ENCODE assay signal across 27 mouse cellular contexts in the genomic region with DNA sequence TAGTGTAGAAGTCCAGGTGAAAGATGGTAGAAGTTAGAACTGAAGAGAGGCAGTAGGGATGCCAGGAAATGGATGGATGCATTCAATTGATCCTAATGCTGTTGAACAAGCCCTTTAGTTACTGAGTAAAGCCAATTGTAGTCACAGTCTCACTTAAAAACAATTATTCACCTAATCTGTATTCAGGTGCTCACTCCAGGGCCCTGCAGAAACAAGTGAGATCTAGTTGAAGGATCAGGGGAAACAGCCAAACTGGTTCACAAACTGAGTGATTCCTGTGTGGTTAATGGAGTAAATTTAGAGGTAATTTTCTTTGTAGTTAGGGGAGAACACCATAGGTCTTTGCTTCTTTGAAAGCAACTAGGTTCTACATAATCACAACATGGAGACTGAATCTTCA.
"Had no signal": no experiment of that assay in that cellular context is flagged by ENCODE, and none has a peak within 500 bp of the region (broad histone marks: within the 10 kb centered on the region; RNA-seq: fewer than 3 reads in every experiment).

No protein-coding gene starts in this region.

- H3K27ac ChIP-seq: gastrocnemius, adult 2 months; heart, embryonic 10.5 days; hindbrain, embryonic 10.5 days; hindbrain, embryonic 13.5 days; hindbrain, embryonic 15.5 days; intestine, embryonic 15.5 days; kidney, postnatal 0 days; layer of hippocampus, adult 2 months; left cerebral cortex, adult 2 months; limb, embryonic 10.5 days; limb, embryonic 12.5 days; liver, embryonic 13.5 days; liver, embryonic 15.5 days had no signal

- H3K36me3 ChIP-seq: heart, embryonic 10.5 days; heart, embryonic 12.5 days; hindbrain, embryonic 10.5 days; hindbrain, embryonic 13.5 days; hindbrain, embryonic 15.5 days; intestine, embryonic 15.5 days; limb, embryonic 10.5 days; limb, embryonic 12.5 days; liver, embryonic 13.5 days; liver, embryonic 15.5 days had no signal

- H3K4me3 ChIP-seq: gastrocnemius, adult 2 months; heart, embryonic 10.5 days; heart, embryonic 12.5 days; hindbrain, embryonic 10.5 days; hindbrain, embryonic 13.5 days; hindbrain, embryonic 15.5 days; intestine, embryonic 15.5 days; layer of hippocampus, adult 2 months; left cerebral cortex, adult 2 months; limb, embryonic 10.5 days; limb, embryonic 12.5 days; liver, embryonic 13.5 days; liver, embryonic 15.5 days had no signal

- H3K9me3 ChIP-seq: heart, embryonic 10.5 days; heart, embryonic 12.5 days; hindbrain, embryonic 10.5 days; hindbrain, embryonic 13.5 days; hindbrain, embryonic 15.5 days; intestine, embryonic 15.5 days; limb, embryonic 10.5 days; limb, embryonic 12.5 days; liver, embryonic 13.5 days; liver, embryonic 15.5 days had no signal

- H3K27me3 ChIP-seq: heart, embryonic 12.5 days; hindbrain, embryonic 13.5 days; hindbrain, embryonic 15.5 days; intestine, embryonic 15.5 days; limb, embryonic 12.5 days; liver, embryonic 13.5 days; liver, embryonic 15.5 days had no signal

- ATAC-seq: inflammation-experienced regulatory T-cells, adult 6 months; intestine, embryonic 15.5 days; intestine, postnatal 0 days had no signal

- H3K4me2 ChIP-seq: heart, embryonic 12.5 days; hindbrain, embryonic 13.5 days; hindbrain, embryonic 15.5 days; intestine, embryonic 15.5 days; limb, embryonic 12.5 days; liver, embryonic 11.5 days; liver, embryonic 13.5 days; liver, embryonic 15.5 days had no signal

- DNase-seq: gastrocnemius, adult 2 months; gastrocnemius, postnatal 10 days; gastrocnemius, postnatal 25 days; heart, adult 18-20 months; heart, postnatal 10 days; heart, postnatal 4 days; kidney, adult 18-20 months; kidney, adult 8-10 months; kidney, postnatal 25 days; kidney, postnatal 4 days; liver; liver, embryonic 13.5 days had no signal

- H3K4me1 ChIP-seq: heart, embryonic 10.5 days; heart, embryonic 12.5 days; hindbrain, embryonic 10.5 days; hindbrain, embryonic 13.5 days; hindbrain, embryonic 15.5 days; intestine, embryonic 15.5 days; limb, embryonic 10.5 days; limb, embryonic 12.5 days; liver, embryonic 13.5 days; liver, embryonic 15.5 days had no signal

- H3K9ac ChIP-seq: heart, embryonic 12.5 days; hindbrain, embryonic 13.5 days; hindbrain, embryonic 15.5 days; intestine, embryonic 15.5 days; limb, embryonic 12.5 days; liver, embryonic 13.5 days; liver, embryonic 15.5 days had no signal
